Mouse (Mus musculus): ENCODE data around the gene Ablim2.

GRCm38 (mm10) chr5:35774137-35774424 is 16.4 kb downstream of the Ablim2 start:
- no peak for TF ChIP-seq POLR2A (IDR thresholded peaks at IDR 0.05; ENCODE audit: borderline replicate concordance, extremely low read depth, insufficient read depth, insufficient read length, poor library complexity, severe bottlenecking)
- no peak for TF ChIP-seq CTCF (IDR thresholded peaks at IDR 0.05; ENCODE audit: borderline replicate concordance, extremely low read depth, insufficient read depth, insufficient read length)

Measured in brain, embryonic 14.5 days (tissue).